Mouse (Mus musculus): ENCODE data around the gene Gpld1. TPM values are rescaled to one million over a fixed set of nuclear protein-coding genes. Genes with fewer than 3 reads are reported as not detected.

Gene Gpld1
- 0.89 TPM for polyA plus RNA-seq (2021)

DNA sequence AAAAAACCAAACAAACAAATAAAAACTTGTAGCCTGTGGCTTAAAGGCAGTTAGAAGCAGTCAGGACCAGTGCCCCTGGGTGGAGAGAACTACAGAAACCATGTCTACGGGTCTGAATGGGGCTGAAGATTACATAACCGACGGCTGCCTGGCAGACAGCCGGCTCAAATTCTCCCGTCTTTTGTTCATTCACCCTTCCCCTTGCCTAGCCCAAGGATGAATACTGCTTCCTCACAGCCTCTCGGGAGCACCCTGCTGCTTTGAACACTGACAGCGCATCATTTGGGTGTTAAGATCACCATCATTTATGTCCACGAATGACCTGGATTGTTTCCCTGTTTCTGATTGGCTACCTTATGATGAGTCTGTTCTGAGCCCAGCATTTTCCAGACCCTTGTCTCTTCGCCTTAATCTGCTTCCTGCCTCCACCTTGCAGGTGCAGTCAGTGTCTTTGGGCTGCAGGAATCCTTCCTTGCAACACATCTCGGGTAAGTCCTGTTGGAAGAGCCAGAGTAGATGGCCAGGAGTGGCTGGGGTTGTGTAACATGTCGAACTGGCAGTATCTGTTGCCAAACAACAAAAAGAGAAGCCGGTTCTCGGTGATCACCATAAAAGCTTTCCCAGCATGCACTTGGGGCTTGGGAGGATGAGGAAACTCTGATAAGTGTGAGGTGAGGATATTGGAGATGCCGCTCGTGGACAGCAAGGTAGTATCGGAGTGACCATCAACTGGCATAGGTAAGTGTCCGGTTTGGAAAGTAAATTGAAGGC, at the start of gene Gpld1:
Gene Gpld1 (plus strand): TSS at position 641 of the 771 bp plus-strand sequence.
- no peak for ATAC-seq
- CTCF ChIA-PET = interaction anchor here (0.7 to 1.6 kb wide), 3 partner anchors 11 to 40 kb away, joined by 3 to 5 read pairs (median 3); no protein-coding TSS in a partner anchor
- in situ Hi-C loops (cut with MboI; ENCODE audit: low pct_unique_long_range_greater_than_20kb) = no loop called here
- TF ChIP-seq CTCF (IDR thresholded peaks at IDR 0.05) = no peak
- DNase-seq (ENCODE audit: low read depth, low spot score) = no peak
- no peaks in the 10 kb centered on the region for H3K27me3 ChIP-seq
- POLR2A ChIA-PET = interaction anchor here (0.6 to 0.8 kb wide), 2 partner anchors 8 to 25 kb away, joined by 3 read pairs; no protein-coding TSS in a partner anchor

DNA sequence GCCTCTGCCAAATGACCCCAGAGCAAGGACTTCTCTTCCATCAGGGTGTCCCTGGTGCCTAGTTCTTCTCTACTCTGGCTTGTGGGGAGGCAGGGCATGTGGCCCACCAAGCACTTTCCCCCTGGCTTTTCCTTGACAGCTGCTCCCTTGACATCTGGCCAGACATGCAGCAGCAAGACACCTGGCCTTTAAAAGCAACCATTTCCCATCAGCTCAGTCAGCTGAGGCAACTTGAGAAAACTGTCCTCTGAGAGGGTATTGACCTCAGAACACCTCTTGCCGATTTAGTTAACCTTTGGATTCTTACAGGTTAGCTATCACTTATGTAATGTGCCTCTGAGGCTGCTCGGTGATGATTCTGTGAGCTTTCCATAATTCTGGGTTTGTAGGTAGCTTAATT, 49.1 kb upstream of the Gpld1 start:
- in situ Hi-C loops (cut with MboI; ENCODE audit: low pct_unique_long_range_greater_than_20kb) = no loop called here
- POLR2A ChIA-PET = no interaction called here
- H3K27me3 ChIP-seq = no peaks in the 10 kb centered on the region
- no peak for TF ChIP-seq CTCF (IDR thresholded peaks at IDR 0.05)
- ATAC-seq (no peak), DNase-seq (ENCODE audit: low read depth, low spot score) (no peak)
- CTCF ChIA-PET = no interaction called here

DNA sequence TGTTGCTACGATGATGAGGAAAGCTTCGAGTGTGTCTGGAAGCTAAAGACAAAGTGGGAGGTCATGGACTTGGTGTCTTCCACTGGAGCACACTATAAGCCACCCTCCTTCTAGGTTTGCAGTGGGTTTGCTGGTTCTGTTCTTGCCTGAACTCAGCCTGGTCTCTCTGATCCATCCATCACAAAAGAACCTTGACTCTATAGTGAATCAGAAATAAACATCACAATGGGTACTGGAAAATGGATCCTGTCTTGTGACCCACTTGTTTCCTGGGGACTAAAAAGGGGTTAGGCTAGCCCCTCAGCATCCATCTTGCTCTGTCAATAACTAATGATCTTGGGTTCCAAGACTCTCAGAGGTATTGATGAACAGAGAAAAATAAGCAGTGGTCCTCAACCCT, 41.0 kb upstream of the Gpld1 start:
- no peak for ATAC-seq
- in situ Hi-C loops (cut with MboI; ENCODE audit: low pct_unique_long_range_greater_than_20kb) = loop anchor here (25.0 kb wide), 1 partner anchor 190 kb away; no protein-coding TSS in a partner anchor
- no peak for TF ChIP-seq CTCF (IDR thresholded peaks at IDR 0.05)

DNA sequence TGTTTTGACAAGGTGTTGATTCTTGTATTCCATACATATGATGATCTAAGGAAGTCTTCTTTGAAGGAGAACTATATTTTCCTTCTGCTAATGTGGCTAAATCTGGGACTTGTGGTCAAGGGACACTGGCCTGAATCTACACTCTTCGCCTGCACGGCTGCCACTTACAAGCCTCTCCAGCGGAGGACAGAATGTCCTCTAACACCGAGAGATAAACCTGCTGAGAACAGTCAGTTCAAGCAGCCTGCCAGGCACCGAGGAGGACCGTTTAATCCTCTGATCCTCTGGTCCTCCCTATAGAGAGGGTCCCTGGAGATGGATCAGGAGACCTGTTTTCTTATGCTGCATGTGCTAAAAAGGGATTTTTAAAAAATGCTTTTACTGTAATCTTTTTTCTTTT, 39.5 kb upstream of the Gpld1 start:
- ChIA-PET CTCF (no interaction called here), POLR2A (no interaction called here)
- in situ Hi-C loops (cut with MboI; ENCODE audit: low pct_unique_long_range_greater_than_20kb) = loop anchor here (25.0 kb wide), 1 partner anchor 191 kb away; no protein-coding TSS in a partner anchor
- ATAC-seq = no peak
- no peak for TF ChIP-seq CTCF (IDR thresholded peaks at IDR 0.05)
- H3K27me3 ChIP-seq = no peaks in the 10 kb centered on the region
- DNase-seq (ENCODE audit: low read depth, low spot score) = no peak

More for the DNA sequence above, 41.0 kb upstream of the Gpld1 start:
- ChIA-PET CTCF (no interaction called here), POLR2A (no interaction called here)
- no peak for DNase-seq (ENCODE audit: low read depth, low spot score)
- H3K27me3 ChIP-seq = no peaks in the 10 kb centered on the region

DNA sequence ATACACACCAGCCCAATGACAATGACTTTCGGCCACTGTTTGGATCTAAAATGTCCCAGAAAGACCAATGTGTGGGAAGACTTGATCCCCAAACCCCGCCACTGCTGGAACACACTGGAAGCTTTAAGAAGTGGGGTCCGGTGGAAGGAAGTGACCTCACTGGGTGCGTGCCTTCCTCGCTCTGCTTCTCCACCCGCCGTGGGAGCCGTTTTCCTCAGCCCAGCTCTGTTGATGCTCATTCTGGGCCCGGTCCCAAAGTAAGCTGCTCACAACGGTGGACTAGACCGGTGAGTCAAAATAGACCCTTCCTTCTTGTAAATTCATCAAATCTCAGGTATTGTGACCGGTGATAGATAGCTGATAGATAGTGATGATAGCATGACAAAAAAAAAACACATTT, 37.5 kb upstream of the Gpld1 start:
- CTCF ChIA-PET = no interaction called here
- H3K27me3 ChIP-seq = no peaks in the 10 kb centered on the region
- POLR2A ChIA-PET = no interaction called here
- in situ Hi-C loops (cut with MboI; ENCODE audit: low pct_unique_long_range_greater_than_20kb) = loop anchor here (25.0 kb wide), 1 partner anchor 193 kb away; no protein-coding TSS in a partner anchor
- DNase-seq (ENCODE audit: low read depth, low spot score) = no peak
- no peak for TF ChIP-seq CTCF (IDR thresholded peaks at IDR 0.05)
- no peak for ATAC-seq

DNA sequence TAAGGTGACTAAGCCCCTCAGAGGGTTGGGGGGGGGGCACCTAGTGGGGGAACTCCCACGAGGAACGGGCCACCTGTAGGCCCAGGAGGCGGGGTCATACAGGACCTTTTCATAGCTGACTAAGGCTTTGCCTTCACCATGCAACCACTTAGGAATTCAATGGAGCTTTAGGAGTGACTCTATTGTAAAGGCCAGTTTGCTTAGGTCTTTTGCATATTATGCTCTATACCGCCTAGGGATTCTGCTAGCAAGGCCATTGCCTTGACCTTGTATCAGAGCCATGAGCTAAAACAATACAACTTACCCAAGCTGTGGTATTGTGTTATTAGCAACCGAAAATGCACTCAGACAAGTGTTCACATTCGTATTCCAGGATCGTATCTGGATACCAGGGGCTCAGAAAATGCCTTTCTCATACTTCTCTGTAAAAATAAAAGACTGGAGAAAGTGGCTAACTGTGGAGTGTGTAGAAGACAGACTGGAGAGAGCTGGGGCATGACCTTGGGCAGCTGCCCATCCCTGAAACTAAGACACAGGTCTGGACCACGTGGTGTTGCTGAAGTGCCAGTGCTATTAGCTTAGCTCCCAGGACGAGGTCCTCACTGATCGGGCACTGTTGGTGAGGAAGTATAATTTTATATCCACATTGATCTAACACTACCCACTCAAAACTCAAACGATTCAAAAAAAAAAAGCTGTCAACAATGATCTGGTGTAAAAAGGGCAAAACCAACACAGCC, 36.0 kb upstream of the Gpld1 start:
- in situ Hi-C loops (cut with MboI; ENCODE audit: low pct_unique_long_range_greater_than_20kb) = loop anchor here (25.0 kb wide), 1 partner anchor 195 kb away; no protein-coding TSS in a partner anchor
- ATAC-seq = no peak
- POLR2A ChIA-PET = no interaction called here
- H3K27me3 ChIP-seq = no peaks in the 10 kb centered on the region
- no peak for DNase-seq (ENCODE audit: low read depth, low spot score)
- CTCF ChIA-PET = no interaction called here
- no peak for TF ChIP-seq CTCF (IDR thresholded peaks at IDR 0.05)

DNA sequence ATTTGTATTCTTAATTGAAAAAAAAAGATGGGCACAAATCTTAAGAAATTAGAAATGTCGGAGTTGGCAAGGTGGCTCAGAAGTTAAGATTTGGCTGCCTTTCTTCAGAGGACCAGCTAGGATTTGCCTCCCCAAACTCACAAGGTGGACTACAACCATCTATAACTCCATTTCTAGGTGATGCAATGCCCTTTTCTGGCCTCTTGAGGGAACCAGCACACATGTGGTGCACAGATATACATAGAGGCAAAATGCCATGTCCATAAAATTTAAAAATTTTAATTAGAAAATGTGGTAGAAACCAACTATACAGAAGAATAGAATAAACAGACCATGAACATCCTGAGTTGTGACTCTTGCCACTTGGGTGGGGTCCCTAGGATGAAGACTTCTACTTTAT, 33.8 kb upstream of the Gpld1 start:
- CTCF ChIA-PET = no interaction called here
- in situ Hi-C loops (cut with MboI; ENCODE audit: low pct_unique_long_range_greater_than_20kb) = loop anchor here (25.0 kb wide), 1 partner anchor 197 kb away; no protein-coding TSS in a partner anchor
- H3K27me3 ChIP-seq = no peaks in the 10 kb centered on the region
- POLR2A ChIA-PET = interaction anchor here (0.6 kb wide), 1 partner anchor 43 kb away, joined by 4 read pairs; no protein-coding TSS in a partner anchor
- DNase-seq (ENCODE audit: low read depth, low spot score) (no peak), ATAC-seq (no peak)
- TF ChIP-seq CTCF (IDR thresholded peaks at IDR 0.05) = no peak

DNA sequence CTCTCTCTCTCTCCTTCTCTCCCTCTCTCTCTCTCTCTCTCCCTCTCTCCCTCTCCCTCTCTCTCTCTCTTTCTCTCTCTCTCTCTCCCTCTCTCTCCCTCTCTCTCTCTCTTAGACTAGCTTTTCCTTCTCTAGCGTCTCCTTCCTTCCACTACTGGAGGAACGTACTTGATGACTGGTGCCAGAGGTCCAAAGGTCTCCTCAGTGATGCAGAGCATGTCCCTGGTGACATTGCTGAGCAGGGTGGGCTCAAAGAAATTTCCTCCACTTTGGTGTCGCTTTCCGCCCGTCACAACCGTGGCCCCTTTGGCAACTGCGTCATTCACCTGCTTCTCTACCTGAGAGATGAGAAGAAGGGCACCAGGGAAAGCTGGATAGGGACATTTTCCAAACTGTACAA, 29.4 kb upstream of the Gpld1 start:
- in situ Hi-C loops (cut with MboI; ENCODE audit: low pct_unique_long_range_greater_than_20kb) = loop anchor here (25.0 kb wide), 1 partner anchor 201 kb away; no protein-coding TSS in a partner anchor
- CTCF ChIA-PET = interaction anchor here (1.0 kb wide), 1 partner anchor 31 kb away, joined by 5 read pairs; no protein-coding TSS in a partner anchor
- TF ChIP-seq CTCF (IDR thresholded peaks at IDR 0.05) = no peak

DNA sequence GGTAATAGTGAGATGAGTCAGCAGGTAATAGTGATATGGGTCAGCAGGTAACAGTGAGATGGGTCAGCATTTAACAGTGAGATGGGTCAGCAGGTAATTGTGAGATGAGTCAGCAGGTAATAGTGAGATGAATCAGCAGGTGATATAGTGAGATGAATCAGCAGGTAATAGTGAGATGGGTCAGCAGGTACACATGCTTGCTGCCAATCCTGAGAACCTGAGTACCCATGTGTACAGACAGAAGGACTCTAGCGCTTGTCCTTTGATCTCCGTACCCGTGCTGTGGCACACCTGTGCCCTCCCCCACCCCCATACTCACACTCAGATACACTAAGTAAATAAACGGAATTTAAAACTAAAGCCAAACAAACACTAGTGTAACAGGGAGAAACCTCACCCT, 28.0 kb upstream of the Gpld1 start:
- CTCF ChIA-PET = no interaction called here
- DNase-seq (ENCODE audit: low read depth, low spot score) (no peak), ATAC-seq (no peak)
- POLR2A ChIA-PET = no interaction called here
- H3K27me3 ChIP-seq = no peaks in the 10 kb centered on the region
- no peak for TF ChIP-seq CTCF (IDR thresholded peaks at IDR 0.05)
- in situ Hi-C loops (cut with MboI; ENCODE audit: low pct_unique_long_range_greater_than_20kb) = loop anchor here (25.0 kb wide), 1 partner anchor 203 kb away; no protein-coding TSS in a partner anchor

More for the DNA sequence above, 29.4 kb upstream of the Gpld1 start:
- POLR2A ChIA-PET = interaction anchor here (0.6 kb wide), 1 partner anchor 422 kb away, joined by 5 read pairs; no protein-coding TSS in a partner anchor
- DNase-seq (ENCODE audit: low read depth, low spot score) (no peak), ATAC-seq (no peak)
- H3K27me3 ChIP-seq = no peaks in the 10 kb centered on the region

DNA sequence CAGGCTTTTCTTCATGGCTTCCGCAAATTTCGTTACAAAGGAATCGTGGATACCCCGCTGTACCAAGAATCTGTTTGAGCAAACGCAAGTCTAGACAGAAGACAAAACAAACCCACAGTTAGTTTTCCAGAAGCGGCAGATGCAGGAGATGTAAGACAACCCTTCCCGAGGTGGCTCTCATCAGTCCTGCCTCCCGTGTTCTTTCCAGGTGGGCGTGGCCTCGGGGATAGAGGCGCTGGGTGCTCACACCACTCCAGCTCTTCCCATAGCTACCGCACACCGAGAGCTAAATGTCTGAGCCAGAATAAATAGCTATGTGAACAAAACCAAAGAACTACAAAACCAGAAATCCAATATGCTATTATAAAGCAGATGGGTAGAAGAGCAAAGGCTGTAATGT, 27.1 kb upstream of the Gpld1 start:
- no peak for ATAC-seq
- H3K27me3 ChIP-seq = no peaks in the 10 kb centered on the region
- POLR2A ChIA-PET = no interaction called here
- in situ Hi-C loops (cut with MboI; ENCODE audit: low pct_unique_long_range_greater_than_20kb) = loop anchor here (25.0 kb wide), 1 partner anchor 204 kb away; no protein-coding TSS in a partner anchor
- no peak for TF ChIP-seq CTCF (IDR thresholded peaks at IDR 0.05)
- CTCF ChIA-PET = no interaction called here
- DNase-seq (ENCODE audit: low read depth, low spot score) = no peak
